Mouse (Mus musculus) intestine, embryonic 14.5 days (tissue): ENCODE results near the gene Hoxa7. TPM values are rescaled to one million over a fixed set of nuclear protein-coding genes. Genes with fewer than 3 reads are reported as not detected.

Experiments used
- ATAC-seq: fragments of 200-750 bp; cut with Nextera tagmentation; replicated peaks from 2 replicates; pipeline ENCODE4 v1.8.0; 2017; ENCODE audit warnings: low read depth, moderate number of reproducible peaks, moderate TSS enrichment, moderate library complexity; ENCODE audit not compliant: low FRiP score, low TSS enrichment
- DNase-seq: peaks from one replicate; pipeline ENCODE4 v3.0.0-alpha.2; 2018; ENCODE audit warnings: low spot score
- H3K27ac ChIP-seq: fragments of 300-500 bp; sonication (generic); 2 replicates; pipeline ENCODE4 v1.5.1; 2014; ENCODE audit warnings: low read depth, mild to moderate bottlenecking, control low read depth
- H3K27me3 ChIP-seq: fragments of 300-500 bp; sonication (generic); replicated peaks from 2 replicates; pipeline ENCODE4 v1.6.1; 2014; ENCODE audit warnings: low read length, control low read depth; ENCODE audit not compliant: control insufficient read depth, insufficient read depth
- H3K36me3 ChIP-seq: fragments of 300-500 bp; sonication (generic); 2 replicates; pipeline ENCODE4 v1.6.1; 2014; ENCODE audit warnings: low read length, control low read depth; ENCODE audit not compliant: control insufficient read depth, insufficient read depth
- H3K4me1 ChIP-seq: fragments of 300-500 bp; sonication (generic); replicated peaks from 2 replicates; pipeline ENCODE4 v1.6.1; 2014; ENCODE audit warnings: low read length, control low read depth, mixed read lengths; ENCODE audit not compliant: control insufficient read depth, insufficient read depth
- H3K4me2 ChIP-seq: fragments of 300-500 bp; sonication (generic); 2 replicates; pipeline ENCODE4 v1.6.1; 2014; ENCODE audit warnings: low read length
- H3K4me3 ChIP-seq: fragments of 300-500 bp; sonication (generic); 2 replicates; pipeline ENCODE4 v1.5.1; 2014; ENCODE audit warnings: low read depth, low read length, control low read depth, mixed read lengths
- H3K9ac ChIP-seq: fragments of 300-500 bp; sonication (generic); 2 replicates; pipeline ENCODE4 v1.6.1; 2014; ENCODE audit warnings: mild to moderate bottlenecking, low read length
- H3K9me3 ChIP-seq: fragments of 300-500 bp; sonication (generic); 2 replicates; pipeline ENCODE4 v1.6.1; 2016; ENCODE audit warnings: low read length, control low read depth; ENCODE audit not compliant: control insufficient read depth
- WGBS: fragments of 180-500 bp; shearing (Covaris S2); extraction: QIAGEN DNeasy Blood & Tissue Kit; methylation state at CpG from one replicate; pipeline ENCODE4 v1.1.7; 2014; 5-methylcytosine and 5-hydroxymethylcytosine counted together
- polyA plus RNA-seq: library from polyadenylated mRNA; unstranded; fragments of >200 nt; fragmentation: Nextera tagmentation; extraction: Ambion mirVana; gene quantifications from 2 replicates; pipeline ENCODE4 v1.2.1, GENCODE M21; 2014

The Hoxa7 gene
- 9.2 and 10.1 TPM in 2 replicates for polyA plus RNA-seq

- peak; percentile 98 for DNase-seq
- peaks cover 95% of the 10 kb centered on the region for H3K27me3 ChIP-seq
- peak within 1 kb of the TSS; percentile 84 for H3K27ac ChIP-seq
- H3K4me1 ChIP-seq, result peaks cover 15% of the 10 kb centered on the region; the same call in 1 of the 2 replicates
- no peaks in the 10 kb centered on the region for H3K9me3 ChIP-seq
- WGBS, result 2% methylated on average over 46 of the region's 46 CpGs
- peak within 1 kb of the TSS; percentile 59 for H3K4me3 ChIP-seq
- peak; percentile 45 for ATAC-seq
- no peaks in the 10 kb centered on the region for H3K36me3 ChIP-seq
- peak within 1 kb of the TSS; percentile 64 for H3K9ac ChIP-seq
- H3K4me2 ChIP-seq, result peak within 1 kb of the TSS; percentile 96
These were observed at the start of gene Hoxa7 for GRCm38 (mm10) chr6:52221337-52221992. Gene Hoxa7 (minus strand): TSS chr6:52221854.

GRCm38 (mm10) chr6:52270494-52271480 lies 49.1 kb upstream of the Hoxa7 start:
- Histone ChIP-seq H3K4me3 (no peak overlapping the region), H3K27me3 (peaks cover 97% of the 10 kb centered on the region), H3K9ac (no peak overlapping the region), H3K9me3 (no peaks in the 10 kb centered on the region), H3K36me3 (no peaks in the 10 kb centered on the region), H3K4me1 (0 out of 2 replicates have a peak, but pooled peaks cover 3% of the 10 kb centered on the region), H3K27ac (no peak overlapping the region), H3K4me2 (no peak overlapping the region)
- DNase-seq, result peak; percentile 87
- peak; percentile 55; the same call in 1 of the 2 replicates for ATAC-seq
- 7% methylated on average over 23 of the region's 23 CpGs for WGBS

GRCm38 (mm10) chr6:52268756-52269155 lies 47.1 kb upstream of the Hoxa7 start:
- ATAC-seq, result no peak
- WGBS, result 13% methylated on average over 3 of the region's 3 CpGs
- H3K27me3 ChIP-seq, result peaks cover 97% of the 10 kb centered on the region

GRCm38 (mm10) chr6:52268341-52268740 lies 46.7 kb upstream of the Hoxa7 start:
- Histone ChIP-seq H3K4me3 (no peak overlapping the region), H3K36me3 (no peaks in the 10 kb centered on the region), H3K9ac (no peak overlapping the region), H3K27me3 (peaks cover 97% of the 10 kb centered on the region), H3K4me2 (no peak overlapping the region), H3K4me1 (0 out of 2 replicates have a peak, but pooled peaks cover 3% of the 10 kb centered on the region), H3K9me3 (no peaks in the 10 kb centered on the region), H3K27ac (no peak overlapping the region)
- ATAC-seq (no peak), DNase-seq (no peak)
- 10% methylated on average over 7 of the region's 7 CpGs for WGBS

More at GRCm38 (mm10) chr6:52268756-52269155, 47.1 kb upstream of the Hoxa7 start:
- Histone ChIP-seq H3K36me3 (no peaks in the 10 kb centered on the region), H3K4me2 (no peak overlapping the region), H3K4me1 (0 out of 2 replicates have a peak, but pooled peaks cover 3% of the 10 kb centered on the region), H3K27ac (no peak overlapping the region), H3K4me3 (no peak overlapping the region), H3K9ac (no peak overlapping the region), H3K9me3 (no peaks in the 10 kb centered on the region)
- DNase-seq, result no peak

GRCm38 (mm10) chr6:52267691-52268090 lies 46.0 kb upstream of the Hoxa7 start:
- no peak for DNase-seq
- peaks cover 97% of the 10 kb centered on the region for H3K27me3 ChIP-seq
- no peak overlapping the region for H3K4me2 ChIP-seq
- H3K4me3 ChIP-seq, result no peak overlapping the region
- 0 out of 2 replicates have a peak, but pooled peaks cover 3% of the 10 kb centered on the region for H3K4me1 ChIP-seq
- H3K9me3 ChIP-seq, result no peaks in the 10 kb centered on the region
- no peak overlapping the region for H3K27ac ChIP-seq
- ATAC-seq, result no peak
- 5% methylated on average over 3 of the region's 3 CpGs for WGBS
- no peak overlapping the region for H3K9ac ChIP-seq
- no peaks in the 10 kb centered on the region for H3K36me3 ChIP-seq

- Histone ChIP-seq H3K4me1 (0 out of 2 replicates have a peak, but pooled peaks cover 3% of the 10 kb centered on the region), H3K4me2 (no peak overlapping the region), H3K9me3 (no peaks in the 10 kb centered on the region), H3K27me3 (peaks cover 97% of the 10 kb centered on the region), H3K27ac (no peak overlapping the region), H3K36me3 (no peaks in the 10 kb centered on the region), H3K4me3 (no peak overlapping the region), H3K9ac (no peak overlapping the region)
- DNase-seq (no peak), ATAC-seq (no peak)
- WGBS, result 25% methylated on average over 5 of the region's 5 CpGs
These were observed 45.6 kb upstream of the Hoxa7 start for GRCm38 (mm10) chr6:52267221-52267620.

- H3K4me1 ChIP-seq, result 0 out of 2 replicates have a peak, but pooled peaks cover 3% of the 10 kb centered on the region
- peaks cover 97% of the 10 kb centered on the region for H3K27me3 ChIP-seq
- no peak overlapping the region for H3K9ac ChIP-seq
- no peak overlapping the region for H3K27ac ChIP-seq
- no peaks in the 10 kb centered on the region for H3K36me3 ChIP-seq
- DNase-seq, result peak; percentile 59
- ATAC-seq, result no peak
- H3K4me3 ChIP-seq, result no peak overlapping the region
- no peak overlapping the region for H3K4me2 ChIP-seq
- no peaks in the 10 kb centered on the region for H3K9me3 ChIP-seq
- 5% methylated on average over 9 of the region's 9 CpGs for WGBS
These were observed 45.0 kb upstream of the Hoxa7 start for GRCm38 (mm10) chr6:52266666-52266985.

- Histone ChIP-seq H3K4me3 (no peak overlapping the region), H3K27me3 (peaks cover 97% of the 10 kb centered on the region), H3K4me1 (0 out of 2 replicates have a peak, but pooled peaks cover 4% of the 10 kb centered on the region), H3K36me3 (no peaks in the 10 kb centered on the region), H3K9me3 (no peaks in the 10 kb centered on the region), H3K27ac (no peak overlapping the region), H3K4me2 (no peak overlapping the region), H3K9ac (no peak overlapping the region)
- ATAC-seq, result no peak
- 3% methylated on average over 19 of the region's 19 CpGs for WGBS
- DNase-seq, result peak; percentile 80
These were observed 44.4 kb upstream of the Hoxa7 start for GRCm38 (mm10) chr6:52265913-52266665.
